Mouse (Mus musculus) gastrocnemius, adult 2 months (tissue): Measurements from ENCODE around the gene Smarcc1. TPM values are rescaled to one million over a fixed set of nuclear protein-coding genes. Genes with fewer than 3 reads are reported as not detected.

ENCODE experiments used
- DNase-seq: peaks from one replicate; pipeline ENCODE4 v3.0.0; 2022
- H3K27ac ChIP-seq: fragments of 200-600 bp; 2 replicates; pipeline ENCODE4 v1.8.1; 2022; ENCODE audit warnings: mild to moderate bottlenecking
- H3K4me3 ChIP-seq: fragments of 200-600 bp; 2 replicates; pipeline ENCODE4 v1.8.1; 2022; ENCODE audit warnings: mild to moderate bottlenecking, moderate library complexity
- CTCF ChIP-seq: fragments of 200-600 bp; IDR thresholded peaks from 2 replicates; pipeline ENCODE4 v1.8.1; 2022; ENCODE audit warnings: antibody characterized with exemption, mild to moderate bottlenecking, moderate library complexity
- intact Hi-C: fragments of 180-260 bp; cut with DNase I; formaldehyde crosslinking; loops from one replicate; pipeline ENCODE4 v1.15.1; 2025
- total RNA-seq, 2 experiments: library from RNA; stranded (reverse); gene quantifications; 2 replicates each; pipeline ENCODE4 v1.2.3; 2021

Smarcc1 gene
- total RNA-seq, 2 experiments from 2014 or later: 21.0 to 25.6 TPM

- H3K4me3 ChIP-seq: no peak overlapping the region
- no peak for DNase-seq
- intact Hi-C loops: no loop called here
- H3K27ac ChIP-seq: no peak overlapping the region
- TF ChIP-seq CTCF: no peak
Observed at GRCm38 (mm10) chr9:110248861-110249260, 131.4 kb downstream of the Smarcc1 start.

- Histone ChIP-seq H3K27ac (no peak overlapping the region), H3K4me3 (no peak overlapping the region)
- no peak for TF ChIP-seq CTCF
- DNase-seq: no peak
- intact Hi-C loops: no loop called here
Observed at GRCm38 (mm10) chr9:110249823-110250543, 132.5 kb downstream of the Smarcc1 start.

GRCm38 (mm10) chr9:110250776-110251175, 133.3 kb downstream of the Smarcc1 start:
- TF ChIP-seq CTCF: no peak
- H3K27ac ChIP-seq: no peak overlapping the region
- no peak overlapping the region for H3K4me3 ChIP-seq
- intact Hi-C loops: no loop called here
- DNase-seq: no peak

- Histone ChIP-seq H3K4me3 (no peak overlapping the region), H3K27ac (no peak overlapping the region)
- no peak for DNase-seq
- no peak for TF ChIP-seq CTCF
- intact Hi-C loops: no loop called here
Observed at GRCm38 (mm10) chr9:110255407-110256019, 138.0 kb downstream of the Smarcc1 start.

GRCm38 (mm10) chr9:110258646-110259045, 141.1 kb downstream of the Smarcc1 start:
- H3K27ac ChIP-seq: no peak overlapping the region
- no peak for DNase-seq
- TF ChIP-seq CTCF: no peak
- intact Hi-C loops: no loop called here
- no peak overlapping the region for H3K4me3 ChIP-seq

GRCm38 (mm10) chr9:110259118-110259517, 141.6 kb downstream of the Smarcc1 start:
- DNase-seq: no peak
- Histone ChIP-seq H3K4me3 (no peak overlapping the region), H3K27ac (no peak overlapping the region)
- no peak for TF ChIP-seq CTCF
- intact Hi-C loops: no loop called here

GRCm38 (mm10) chr9:110263181-110263580, 145.7 kb downstream of the Smarcc1 start:
- intact Hi-C loops: no loop called here
- no peak for TF ChIP-seq CTCF
- no peak overlapping the region for H3K4me3 ChIP-seq
- H3K27ac ChIP-seq: no peak overlapping the region
- no peak for DNase-seq

GRCm38 (mm10) chr9:110264991-110265390, 147.5 kb downstream of the Smarcc1 start:
- no peak overlapping the region for H3K4me3 ChIP-seq
- intact Hi-C loops: no loop called here
- no peak for DNase-seq
- TF ChIP-seq CTCF: no peak
- no peak overlapping the region for H3K27ac ChIP-seq

GRCm38 (mm10) chr9:110268416-110268815, 150.9 kb downstream of the Smarcc1 start:
- no peak for DNase-seq
- intact Hi-C loops: no loop called here
- no peak for TF ChIP-seq CTCF
- Histone ChIP-seq H3K4me3 (no peak overlapping the region), H3K27ac (no peak overlapping the region)

GRCm38 (mm10) chr9:110272330-110272729, 154.8 kb downstream of the Smarcc1 start:
- Histone ChIP-seq H3K27ac (no peak overlapping the region), H3K4me3 (no peak overlapping the region)
- intact Hi-C loops: no loop called here
- DNase-seq: no peak
- TF ChIP-seq CTCF: no peak

GRCm38 (mm10) chr9:110273507-110273906, 156.0 kb downstream of the Smarcc1 start:
- no peak overlapping the region for H3K4me3 ChIP-seq
- no peak for DNase-seq
- intact Hi-C loops: no loop called here
- H3K27ac ChIP-seq: no peak overlapping the region
- no peak for TF ChIP-seq CTCF

GRCm38 (mm10) chr9:110275882-110276281, 158.4 kb downstream of the Smarcc1 start:
- peak; percentile 14; the same call in 1 of the 2 replicates for TF ChIP-seq CTCF
- no peak for DNase-seq

GRCm38 (mm10) chr9:110277431-110277881, 159.9 kb downstream of the Smarcc1 start:
- DNase-seq: no peak
- TF ChIP-seq CTCF: no peak
- no peak overlapping the region for H3K27ac ChIP-seq
- H3K4me3 ChIP-seq: no peak overlapping the region
- intact Hi-C loops: no loop called here

More at GRCm38 (mm10) chr9:110275882-110276281, 158.4 kb downstream of the Smarcc1 start:
- Histone ChIP-seq H3K27ac (no peak overlapping the region), H3K4me3 (no peak overlapping the region)
- intact Hi-C loops: no loop called here
